Mouse (Mus musculus) urinary bladder, postnatal 4 days (tissue): Measurements from ENCODE around the gene Map9.
"Not testable (repeated sequence)": the region's sequence is repeated elsewhere in the genome, so short reads cannot be mapped to it uniquely, and the experiment has no call there.

Source experiments
- DNase-seq, 2 experiments: peaks; one replicate each; pipeline ENCODE4 v3.0.0; 2021 to 2022; ENCODE audit warnings: low spot score in 2 of 2

Map9 gene

GRCm38 (mm10) chr3:82412397-82412796, 54.6 kb downstream of the Map9 start:
- no peak for DNase-seq

GRCm38 (mm10) chr3:82417958-82418357, 60.1 kb downstream of the Map9 start:
- no peak for DNase-seq

GRCm38 (mm10) chr3:82435351-82435750, 77.5 kb downstream of the Map9 start:
- DNase-seq, result no peak

GRCm38 (mm10) chr3:82440976-82441375, 83.1 kb downstream of the Map9 start:
- no peak for DNase-seq

- not testable (repeated sequence) for DNase-seq
Measured at GRCm38 (mm10) chr3:82441601-82442000, 83.8 kb downstream of the Map9 start.
